Mouse (Mus musculus): Measurements from ENCODE around the gene Clec4g. TPM values are rescaled to one million over a fixed set of nuclear protein-coding genes. Genes with fewer than 3 reads are reported as not detected.

Gene Clec4g
- polyA plus RNA-seq, 1 experiment from 2014 or later: 1.8 TPM

GRCm38 (mm10) chr8:3676131-3676992 is 44.1 kb downstream of the Clec4g start, which contains the start of gene Trappc5:
Trappc5 (plus strand) TSS chr8:3676299.
- Histone ChIP-seq H3K4me1 (replicated peaks; ENCODE audit: control insufficient read depth, insufficient read depth, low read length) (peaks cover 13% of the 10 kb centered on the region), H3K4me2 (peak within 1 kb of the TSS; percentile 90), H3K27ac (ENCODE audit: low read depth, low read length) (peak within 1 kb of the TSS; percentile 83), H3K36me3 (ENCODE audit: control insufficient read depth, insufficient read depth, low read length) (peaks cover 21% of the 10 kb centered on the region), H3K9me3 (ENCODE audit: control insufficient read depth, low read length) (no peaks in the 10 kb centered on the region), H3K4me3 (ENCODE audit: low read depth, low read length) (peak within 1 kb of the TSS; percentile 95), H3K27me3 (replicated peaks; ENCODE audit: control insufficient read depth, insufficient read depth, low read length) (no peaks in the 10 kb centered on the region), H3K9ac (ENCODE audit: low read depth, low read length) (peak within 1 kb of the TSS; percentile 88)
- ATAC-seq (replicated peaks; ENCODE audit: low FRiP score) (peak; percentile 86), DNase-seq (ENCODE audit: low spot score) (peak; percentile 91)
- 1% methylated on average over 61 of the region's 61 CpGs for WGBS

DNA sequence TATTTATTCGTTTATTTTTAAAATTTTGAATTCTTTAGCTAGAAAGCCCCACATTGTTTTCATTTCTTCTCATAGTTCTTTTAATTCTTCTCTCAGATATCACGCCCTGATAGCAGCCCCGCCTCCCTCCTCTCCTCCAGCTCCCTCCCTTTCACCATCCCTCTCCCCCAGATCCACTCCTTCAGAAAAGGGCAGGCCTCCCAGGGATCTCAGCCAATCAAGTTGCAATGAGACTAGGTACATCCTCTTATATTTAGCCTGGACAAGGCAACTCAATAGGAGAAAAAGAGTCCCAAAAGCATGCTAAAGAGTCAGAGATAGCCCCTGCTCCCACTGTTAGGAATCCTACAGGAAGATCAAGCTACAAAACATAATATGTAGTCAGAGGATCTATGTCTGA is 45.8 kb downstream of the Clec4g start:
- H3K36me3 ChIP-seq (ENCODE audit: control insufficient read depth, insufficient read depth, low read length): peaks cover 12% of the 10 kb centered on the region
- H3K9ac ChIP-seq (ENCODE audit: low read depth, low read length): no peak overlapping the region
- H3K27me3 ChIP-seq (replicated peaks; ENCODE audit: control insufficient read depth, insufficient read depth, low read length): no peaks in the 10 kb centered on the region
- ATAC-seq (replicated peaks; ENCODE audit: low FRiP score): no peak
- no peak overlapping the region for H3K4me2 ChIP-seq
- H3K4me3 ChIP-seq (ENCODE audit: low read depth, low read length): no peak overlapping the region
- H3K9me3 ChIP-seq (ENCODE audit: control insufficient read depth, low read length): no peaks in the 10 kb centered on the region
- 68% methylated on average over 3 of the region's 3 CpGs for WGBS
- H3K27ac ChIP-seq (ENCODE audit: low read depth, low read length): no peak overlapping the region
- H3K4me1 ChIP-seq (replicated peaks; ENCODE audit: control insufficient read depth, insufficient read depth, low read length): peaks cover 13% of the 10 kb centered on the region
- DNase-seq (ENCODE audit: low spot score): no peak

GRCm38 (mm10) chr8:3671980-3672491 is 48.4 kb downstream of the Clec4g start, which contains the start of gene Fcor:
Fcor (minus strand) TSS chr8:3672362.
- ATAC-seq (replicated peaks; ENCODE audit: low FRiP score): peak; percentile 69
- under 1% methylated on average over 23 of the region's 23 CpGs for WGBS

DNA sequence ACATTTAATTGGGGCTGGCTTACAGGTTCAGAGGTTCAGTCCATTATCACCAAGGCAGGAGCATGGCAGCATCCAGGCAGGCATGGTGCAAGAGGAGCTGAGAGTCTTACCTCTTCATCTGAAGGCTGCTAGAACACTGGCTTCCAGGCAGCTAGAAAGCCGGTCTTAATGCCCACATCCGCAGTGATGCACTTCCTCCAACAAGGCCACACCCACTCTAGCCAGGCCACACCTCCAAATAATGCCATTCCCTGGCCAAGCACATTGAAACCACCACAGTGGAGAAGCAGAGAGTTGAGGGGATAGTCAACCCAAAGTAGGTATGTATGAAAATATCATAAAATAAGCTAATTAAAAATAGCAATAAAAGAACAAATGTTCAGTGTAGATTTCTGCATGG is 50.1 kb downstream of the Clec4g start:
- Histone ChIP-seq H3K4me3 (ENCODE audit: low read depth, low read length) (no peak overlapping the region), H3K4me2 (no peak overlapping the region), H3K27ac (ENCODE audit: low read depth, low read length) (no peak overlapping the region), H3K9me3 (ENCODE audit: control insufficient read depth, low read length) (no peaks in the 10 kb centered on the region), H3K27me3 (replicated peaks; ENCODE audit: control insufficient read depth, insufficient read depth, low read length) (no peaks in the 10 kb centered on the region), H3K9ac (ENCODE audit: low read depth, low read length) (no peak overlapping the region), H3K36me3 (ENCODE audit: control insufficient read depth, insufficient read depth, low read length) (no peaks in the 10 kb centered on the region), H3K4me1 (replicated peaks; ENCODE audit: control insufficient read depth, insufficient read depth, low read length) (no peaks in the 10 kb centered on the region)
- 56% methylated on average over 2 of the region's 2 CpGs for WGBS
- ATAC-seq (replicated peaks; ENCODE audit: low FRiP score) (no peak), DNase-seq (ENCODE audit: low spot score) (no peak)

More at GRCm38 (mm10) chr8:3671980-3672491, 48.4 kb downstream of the Clec4g start, which contains the start of gene Fcor:
- H3K27me3 ChIP-seq (replicated peaks; ENCODE audit: control insufficient read depth, insufficient read depth, low read length): no peaks in the 10 kb centered on the region
- H3K27ac ChIP-seq (ENCODE audit: low read depth, low read length): peak within 1 kb of the TSS; percentile 41
- H3K4me3 ChIP-seq (ENCODE audit: low read depth, low read length): peak within 1 kb of the TSS; percentile 60
- peak within 1 kb of the TSS; percentile 78 for H3K4me2 ChIP-seq
- DNase-seq (ENCODE audit: low spot score): peak; percentile 81
- no peaks in the 10 kb centered on the region for H3K36me3 ChIP-seq (ENCODE audit: control insufficient read depth, insufficient read depth, low read length)
- H3K4me1 ChIP-seq (replicated peaks; ENCODE audit: control insufficient read depth, insufficient read depth, low read length): peaks cover 3% of the 10 kb centered on the region
- no peaks in the 10 kb centered on the region for H3K9me3 ChIP-seq (ENCODE audit: control insufficient read depth, low read length)
- peak within 1 kb of the TSS; percentile 60 for H3K9ac ChIP-seq (ENCODE audit: low read depth, low read length)

DNA sequence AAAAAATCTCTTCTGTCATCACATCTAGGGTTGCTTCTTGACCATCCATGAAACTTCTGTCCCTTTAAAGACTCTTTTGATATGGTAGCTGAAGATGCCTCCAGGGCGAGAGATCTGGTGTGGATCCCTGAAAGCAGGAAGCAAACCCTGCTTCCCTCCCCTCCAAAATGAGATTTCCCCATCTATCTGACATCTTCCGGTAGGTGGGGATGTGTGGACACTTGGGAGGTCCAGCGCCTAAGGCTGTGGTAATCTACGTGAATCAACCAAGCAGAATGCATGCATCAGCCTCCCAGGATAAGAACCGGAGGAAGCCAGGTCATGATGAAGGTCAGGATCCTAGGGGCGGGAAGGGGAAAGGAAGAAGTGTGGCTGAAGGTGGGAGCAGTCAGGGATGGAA is 54.9 kb downstream of the Clec4g start, which contains the start of gene Mcemp1:
Gene Mcemp1, plus strand, starts transcription at position 248 of the 400 bp plus-strand sequence.
- no peak within 1 kb of the TSS for H3K27ac ChIP-seq (ENCODE audit: low read depth, low read length)
- ATAC-seq (replicated peaks; ENCODE audit: low FRiP score): no peak
- H3K27me3 ChIP-seq (replicated peaks; ENCODE audit: control insufficient read depth, insufficient read depth, low read length): no peaks in the 10 kb centered on the region
- H3K4me2 ChIP-seq: no peak within 1 kb of the TSS
- no peaks in the 10 kb centered on the region for H3K36me3 ChIP-seq (ENCODE audit: control insufficient read depth, insufficient read depth, low read length)
- no peak within 1 kb of the TSS for H3K4me3 ChIP-seq (ENCODE audit: low read depth, low read length)
- no peak for DNase-seq (ENCODE audit: low spot score)
- H3K9ac ChIP-seq (ENCODE audit: low read depth, low read length): no peak within 1 kb of the TSS
- H3K4me1 ChIP-seq (replicated peaks; ENCODE audit: control insufficient read depth, insufficient read depth, low read length): no peaks in the 10 kb centered on the region
- WGBS: 60% methylated on average over 6 of the region's 6 CpGs
- H3K9me3 ChIP-seq (ENCODE audit: control insufficient read depth, low read length): no peaks in the 10 kb centered on the region

DNA sequence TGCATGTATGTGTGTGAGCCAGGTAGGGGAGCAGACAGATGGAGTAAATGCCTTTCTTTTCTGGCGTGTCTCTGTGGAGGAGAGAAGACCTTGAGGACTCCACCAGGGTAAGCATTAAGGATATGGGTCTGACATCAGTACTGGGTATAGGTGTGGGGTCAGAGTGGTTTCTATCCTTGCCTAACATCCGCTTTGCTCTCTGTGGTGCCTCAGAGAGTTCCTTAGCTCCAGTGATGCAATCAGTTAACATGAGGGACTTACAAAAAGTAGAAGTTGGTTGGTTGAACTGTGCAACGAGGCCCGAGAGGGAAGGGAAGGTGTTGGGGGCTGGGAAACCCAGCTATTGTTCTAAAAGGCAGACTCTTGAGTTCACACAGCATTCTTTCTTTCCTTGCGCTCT is 56.0 kb downstream of the Clec4g start:
- 51% methylated on average over 5 of the region's 5 CpGs for WGBS

GRCm38 (mm10) chr8:3660889-3661288 is 59.6 kb downstream of the Clec4g start:
- H3K27me3 ChIP-seq (replicated peaks; ENCODE audit: control insufficient read depth, insufficient read depth, low read length): no peaks in the 10 kb centered on the region
- no peak overlapping the region for H3K27ac ChIP-seq (ENCODE audit: low read depth, low read length)
- no peak overlapping the region for H3K4me2 ChIP-seq
- H3K9ac ChIP-seq (ENCODE audit: low read depth, low read length): no peak overlapping the region
- 65% methylated on average over 8 of the region's 8 CpGs for WGBS
- H3K36me3 ChIP-seq (ENCODE audit: control insufficient read depth, insufficient read depth, low read length): no peaks in the 10 kb centered on the region
- ATAC-seq (replicated peaks; ENCODE audit: low FRiP score) (no peak), DNase-seq (ENCODE audit: low spot score) (no peak)
- no peaks in the 10 kb centered on the region for H3K9me3 ChIP-seq (ENCODE audit: control insufficient read depth, low read length)
- H3K4me3 ChIP-seq (ENCODE audit: low read depth, low read length): no peak overlapping the region
- no peaks in the 10 kb centered on the region for H3K4me1 ChIP-seq (replicated peaks; ENCODE audit: control insufficient read depth, insufficient read depth, low read length)

More for the DNA sequence above, 56.0 kb downstream of the Clec4g start:
- DNase-seq (ENCODE audit: low spot score) (no peak), ATAC-seq (replicated peaks; ENCODE audit: low FRiP score) (no peak)
- H3K4me1 ChIP-seq (replicated peaks; ENCODE audit: control insufficient read depth, insufficient read depth, low read length): no peaks in the 10 kb centered on the region
- H3K9me3 ChIP-seq (ENCODE audit: control insufficient read depth, low read length): no peaks in the 10 kb centered on the region
- H3K4me2 ChIP-seq: no peak overlapping the region
- H3K9ac ChIP-seq (ENCODE audit: low read depth, low read length): no peak overlapping the region
- H3K27me3 ChIP-seq (replicated peaks; ENCODE audit: control insufficient read depth, insufficient read depth, low read length): no peaks in the 10 kb centered on the region
- no peak overlapping the region for H3K27ac ChIP-seq (ENCODE audit: low read depth, low read length)
- no peak overlapping the region for H3K4me3 ChIP-seq (ENCODE audit: low read depth, low read length)
- H3K36me3 ChIP-seq (ENCODE audit: control insufficient read depth, insufficient read depth, low read length): no peaks in the 10 kb centered on the region

Measured in liver, embryonic 11.5 days (tissue).